Mouse (Mus musculus): ENCODE results near the gene Cep85l. TPM values are rescaled to one million over a fixed set of nuclear protein-coding genes. Genes with fewer than 3 reads are reported as not detected.

Cep85l gene
- polyA plus RNA-seq, 1 experiment = 0.43 TPM

DNA sequence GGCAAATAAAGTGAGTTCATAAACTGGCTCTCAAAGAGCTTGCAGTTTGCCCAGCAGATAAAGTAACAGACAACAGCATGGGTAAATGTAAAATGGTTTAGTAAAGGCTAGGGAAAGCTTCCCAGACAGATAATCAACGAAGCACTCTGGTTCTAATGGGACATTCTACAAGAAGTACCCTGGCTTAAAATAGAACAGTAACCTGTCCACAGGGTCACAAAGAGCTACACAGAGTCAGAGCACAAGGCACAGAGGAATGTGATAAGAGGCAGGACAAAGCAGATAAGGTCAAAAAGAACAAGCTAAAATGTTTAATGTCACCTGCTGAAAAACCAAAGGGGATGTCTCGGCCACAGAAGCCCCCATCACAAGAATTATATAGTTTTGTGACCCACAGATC, 47.0 kb downstream of the Cep85l start:
- Histone ChIP-seq H3K4me1 (ENCODE audit: control insufficient read depth, insufficient read depth, insufficient read length, low read length) (no peaks in the 10 kb centered on the region), H3K4me3 (ENCODE audit: low read depth, low read length) (no peak overlapping the region), H3K36me3 (ENCODE audit: control insufficient read depth, insufficient read depth, low read length) (no peaks in the 10 kb centered on the region), H3K27ac (ENCODE audit: insufficient read depth, low read depth, low read length) (no peak overlapping the region), H3K27me3 (ENCODE audit: control insufficient read depth, insufficient read depth, low read length) (no peaks in the 10 kb centered on the region)
- WGBS = 44% methylated on average over 2 of the region's 2 CpGs
- no peak for TF ChIP-seq POLR2A (IDR thresholded peaks at IDR 0.05; ENCODE audit: low read depth, low read length)

DNA sequence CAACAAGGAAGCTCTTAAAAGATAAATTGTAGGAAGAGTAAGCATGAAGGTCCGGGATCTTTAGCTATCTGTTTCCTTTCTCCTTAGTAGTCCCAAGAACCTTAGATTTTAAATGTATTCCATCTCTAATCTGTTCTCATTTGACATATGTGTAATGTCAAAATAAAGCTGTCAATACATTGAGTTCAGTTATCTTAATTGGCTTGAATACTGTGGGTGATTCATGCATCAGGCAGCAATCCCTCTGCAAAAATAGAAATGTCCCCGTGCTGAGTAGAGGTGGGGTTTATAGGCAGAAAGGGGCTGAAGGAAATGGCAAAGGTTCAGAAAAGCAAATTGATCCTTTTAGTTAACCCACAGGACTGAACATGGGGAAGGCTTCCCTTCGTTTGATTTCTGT, 50.5 kb downstream of the Cep85l start:
- WGBS = 60% methylated on average over 3 of the region's 3 CpGs

DNA sequence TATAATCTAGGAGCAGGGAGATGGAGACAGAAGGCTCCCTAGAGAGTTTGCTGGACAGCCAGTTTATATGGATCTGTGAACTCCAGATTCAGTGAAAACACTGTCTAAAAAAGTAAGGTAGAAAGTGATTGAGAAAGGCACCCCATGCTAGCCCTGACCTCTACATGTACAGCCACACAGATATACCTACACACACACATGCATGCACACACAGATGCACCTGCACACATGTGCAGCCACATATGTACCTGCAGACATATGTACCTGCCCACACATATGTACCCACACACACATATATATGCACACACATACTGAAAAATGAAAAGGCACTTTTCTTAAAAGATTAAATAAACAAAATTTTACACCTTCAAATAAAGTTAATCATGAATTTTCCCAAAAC, 53.4 kb downstream of the Cep85l start:
- Histone ChIP-seq H3K27ac (ENCODE audit: insufficient read depth, low read depth, low read length) (no peak overlapping the region), H3K36me3 (ENCODE audit: control insufficient read depth, insufficient read depth, low read length) (no peaks in the 10 kb centered on the region), H3K27me3 (ENCODE audit: control insufficient read depth, insufficient read depth, low read length) (no peaks in the 10 kb centered on the region), H3K4me3 (ENCODE audit: low read depth, low read length) (no peak overlapping the region), H3K4me1 (ENCODE audit: control insufficient read depth, insufficient read depth, insufficient read length, low read length) (no peaks in the 10 kb centered on the region)
- no peak for TF ChIP-seq POLR2A (IDR thresholded peaks at IDR 0.05; ENCODE audit: low read depth, low read length)
- no peak for TF ChIP-seq CTCF (IDR thresholded peaks at IDR 0.05; ENCODE audit: extremely low read depth, insufficient read length, insufficient replicate concordance, low read depth, low read length)

More for the DNA sequence above, 50.5 kb downstream of the Cep85l start:
- H3K36me3 ChIP-seq (ENCODE audit: control insufficient read depth, insufficient read depth, low read length) = no peaks in the 10 kb centered on the region
- H3K27me3 ChIP-seq (ENCODE audit: control insufficient read depth, insufficient read depth, low read length) = no peaks in the 10 kb centered on the region
- TF ChIP-seq POLR2A (IDR thresholded peaks at IDR 0.05; ENCODE audit: low read depth, low read length) (no peak), CTCF (IDR thresholded peaks at IDR 0.05; ENCODE audit: extremely low read depth, insufficient read length, insufficient replicate concordance, low read depth, low read length) (no peak)
- H3K4me3 ChIP-seq (ENCODE audit: low read depth, low read length) = no peak overlapping the region
- no peak overlapping the region for H3K27ac ChIP-seq (ENCODE audit: insufficient read depth, low read depth, low read length)
- no peaks in the 10 kb centered on the region for H3K4me1 ChIP-seq (ENCODE audit: control insufficient read depth, insufficient read depth, insufficient read length, low read length)

DNA sequence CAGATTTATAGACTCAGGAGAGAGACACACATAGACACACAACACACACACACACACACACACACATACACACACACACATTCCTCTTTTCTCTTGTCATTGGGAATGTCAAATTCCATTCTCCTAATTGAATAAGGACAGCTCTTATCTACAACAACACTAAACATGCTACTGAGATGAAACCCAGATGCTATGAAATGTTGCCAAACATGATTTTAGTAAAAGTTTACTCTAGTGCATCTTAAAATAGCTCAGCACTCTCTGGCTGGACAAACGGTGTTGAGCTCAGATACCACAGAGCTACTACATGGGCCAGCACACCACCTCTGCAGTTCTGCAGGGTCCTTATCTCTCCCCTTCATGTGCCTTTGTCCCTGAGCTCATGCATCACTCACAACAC, 55.1 kb downstream of the Cep85l start:
- 37% methylated on average over 1 of the region's 1 CpGs for WGBS
- H3K4me3 ChIP-seq (ENCODE audit: low read depth, low read length) = no peak overlapping the region
- no peak overlapping the region for H3K27ac ChIP-seq (ENCODE audit: insufficient read depth, low read depth, low read length)
- no peaks in the 10 kb centered on the region for H3K36me3 ChIP-seq (ENCODE audit: control insufficient read depth, insufficient read depth, low read length)
- H3K4me1 ChIP-seq (ENCODE audit: control insufficient read depth, insufficient read depth, insufficient read length, low read length) = no peaks in the 10 kb centered on the region
- H3K27me3 ChIP-seq (ENCODE audit: control insufficient read depth, insufficient read depth, low read length) = no peaks in the 10 kb centered on the region
- no peak for TF ChIP-seq CTCF (IDR thresholded peaks at IDR 0.05; ENCODE audit: extremely low read depth, insufficient read length, insufficient replicate concordance, low read depth, low read length)
- no peak for TF ChIP-seq POLR2A (IDR thresholded peaks at IDR 0.05; ENCODE audit: low read depth, low read length)

GRCm38 (mm10) chr10:53323367-53323766, 56.4 kb downstream of the Cep85l start:
- Histone ChIP-seq H3K27me3 (ENCODE audit: control insufficient read depth, insufficient read depth, low read length) (no peaks in the 10 kb centered on the region), H3K27ac (ENCODE audit: insufficient read depth, low read depth, low read length) (no peak overlapping the region), H3K4me3 (ENCODE audit: low read depth, low read length) (no peak overlapping the region), H3K36me3 (ENCODE audit: control insufficient read depth, insufficient read depth, low read length) (no peaks in the 10 kb centered on the region), H3K4me1 (ENCODE audit: control insufficient read depth, insufficient read depth, insufficient read length, low read length) (no peaks in the 10 kb centered on the region)
- no peak for TF ChIP-seq CTCF (IDR thresholded peaks at IDR 0.05; ENCODE audit: extremely low read depth, insufficient read length, insufficient replicate concordance, low read depth, low read length)
- no peak for TF ChIP-seq POLR2A (IDR thresholded peaks at IDR 0.05; ENCODE audit: low read depth, low read length)

GRCm38 (mm10) chr10:53306674-53307073, 73.1 kb downstream of the Cep85l start:
- 88% methylated on average over 3 of the region's 3 CpGs for WGBS
- Histone ChIP-seq H3K27ac (ENCODE audit: insufficient read depth, low read depth, low read length) (no peak overlapping the region), H3K36me3 (ENCODE audit: control insufficient read depth, insufficient read depth, low read length) (no peaks in the 10 kb centered on the region), H3K4me3 (ENCODE audit: low read depth, low read length) (no peak overlapping the region), H3K27me3 (ENCODE audit: control insufficient read depth, insufficient read depth, low read length) (no peaks in the 10 kb centered on the region; the same call in 1 of the 2 replicates), H3K4me1 (ENCODE audit: control insufficient read depth, insufficient read depth, insufficient read length, low read length) (no peaks in the 10 kb centered on the region)
- no peak for TF ChIP-seq POLR2A (IDR thresholded peaks at IDR 0.05; ENCODE audit: low read depth, low read length)
- TF ChIP-seq CTCF (IDR thresholded peaks at IDR 0.05; ENCODE audit: extremely low read depth, insufficient read length, insufficient replicate concordance, low read depth, low read length) = no peak

DNA sequence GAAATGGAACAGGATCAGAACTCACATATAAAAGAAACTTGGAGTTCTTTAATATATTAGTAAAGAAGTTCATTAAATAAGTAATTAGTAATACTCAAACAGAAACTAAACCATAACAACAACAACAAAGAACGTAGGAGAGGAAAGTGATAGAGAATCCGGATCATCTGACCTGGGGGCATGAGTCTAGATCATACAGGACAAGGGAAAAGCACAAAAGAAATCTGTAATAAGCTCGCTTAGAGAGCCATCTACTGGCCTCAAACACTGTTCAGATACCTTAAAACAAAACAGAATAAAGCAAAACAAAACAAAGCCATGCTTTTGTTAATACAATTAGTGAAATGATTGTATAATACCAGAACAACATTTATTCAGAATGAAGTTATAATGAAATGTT, 73.9 kb downstream of the Cep85l start:
- Histone ChIP-seq H3K36me3 (ENCODE audit: control insufficient read depth, insufficient read depth, low read length) (no peaks in the 10 kb centered on the region), H3K27ac (ENCODE audit: insufficient read depth, low read depth, low read length) (no peak overlapping the region), H3K27me3 (ENCODE audit: control insufficient read depth, insufficient read depth, low read length) (no peaks in the 10 kb centered on the region; the same call in 1 of the 2 replicates), H3K4me1 (ENCODE audit: control insufficient read depth, insufficient read depth, insufficient read length, low read length) (no peaks in the 10 kb centered on the region), H3K4me3 (ENCODE audit: low read depth, low read length) (no peak overlapping the region)
- TF ChIP-seq CTCF (IDR thresholded peaks at IDR 0.05; ENCODE audit: extremely low read depth, insufficient read length, insufficient replicate concordance, low read depth, low read length) (no peak), POLR2A (IDR thresholded peaks at IDR 0.05; ENCODE audit: low read depth, low read length) (no peak)
- 31% methylated on average over 3 of the region's 3 CpGs for WGBS

- Histone ChIP-seq H3K27ac (ENCODE audit: insufficient read depth, low read depth, low read length) (no peak overlapping the region), H3K27me3 (ENCODE audit: control insufficient read depth, insufficient read depth, low read length) (no peaks in the 10 kb centered on the region), H3K36me3 (ENCODE audit: control insufficient read depth, insufficient read depth, low read length) (no peaks in the 10 kb centered on the region), H3K4me1 (ENCODE audit: control insufficient read depth, insufficient read depth, insufficient read length, low read length) (no peaks in the 10 kb centered on the region), H3K4me3 (ENCODE audit: low read depth, low read length) (no peak overlapping the region)
- TF ChIP-seq CTCF (IDR thresholded peaks at IDR 0.05; ENCODE audit: extremely low read depth, insufficient read length, insufficient replicate concordance, low read depth, low read length) (no peak), POLR2A (IDR thresholded peaks at IDR 0.05; ENCODE audit: low read depth, low read length) (no peak)
Measured at GRCm38 (mm10) chr10:53285147-53285546, 94.6 kb downstream of the Cep85l start.
